Mouse (Mus musculus): ENCODE measurements around the gene AC124502.3. TPM values are rescaled to one million over a fixed set of nuclear protein-coding genes. Genes with fewer than 3 reads are reported as not detected.

The AC124502.3 gene
- polyA plus RNA-seq, 1 experiment: 0.64 TPM

GRCm38 (mm10) chr19:5098363-5099143, 59.9 kb downstream of the AC124502.3 start, which contains the start of gene Cnih2:
Gene Cnih2 (minus strand): TSS chr19:5098521.
- WGBS: 6% methylated on average over 48 of the region's 48 CpGs
- no peak for DNase-seq (ENCODE audit: low read depth, low spot score)

Other genes starting within 250 kb of the AC124502.3 start
- 39.5 and 48.7 TPM in 2 replicates for gene Rbm4, start 245.0 kb upstream of the AC124502.3 start, polyA plus RNA-seq (2012; rRNA removed)
- gene Gm21992, start 227.3 kb upstream of the AC124502.3 start, polyA plus RNA-seq (2012; rRNA removed): 18.5 and 22.6 TPM in 2 replicates
- gene Rbm14, start 227.3 kb upstream of the AC124502.3 start, polyA plus RNA-seq (2012; rRNA removed): 39.5 and 48.9 TPM in 2 replicates
- 42.6 and 46.5 TPM in 2 replicates for gene Ccs, start 199.6 kb upstream of the AC124502.3 start, polyA plus RNA-seq (2012; rRNA removed)
- 0.09 and 0.19 TPM in 2 replicates for gene Ccdc87, start 199.5 kb upstream of the AC124502.3 start, polyA plus RNA-seq (2012; rRNA removed)
- 12.1 and 13.7 TPM in 2 replicates for gene Ctsf, start 183.8 kb upstream of the AC124502.3 start, polyA plus RNA-seq (2012; rRNA removed)
- gene Actn3, start 161.0 kb upstream of the AC124502.3 start, polyA plus RNA-seq (2012; rRNA removed): 0.40 and 0.66 TPM in 2 replicates
- gene Zdhhc24, start 160.2 kb upstream of the AC124502.3 start, polyA plus RNA-seq (2012; rRNA removed): 14.8 and 20.9 TPM in 2 replicates
- 1.3 and 1.5 TPM in 2 replicates for gene Bbs1, start 132.3 kb upstream of the AC124502.3 start, polyA plus RNA-seq (2012; rRNA removed)
- gene Dpp3, start 110.6 kb upstream of the AC124502.3 start, polyA plus RNA-seq (2012; rRNA removed): 126 and 154 TPM in 2 replicates
- gene Peli3, start 95.8 kb upstream of the AC124502.3 start, polyA plus RNA-seq (2012; rRNA removed): 1.1 and 1.5 TPM in 2 replicates
- 32.3 and 36.2 TPM in 2 replicates for gene Mrpl11, start 76.7 kb upstream of the AC124502.3 start, polyA plus RNA-seq (2012; rRNA removed)
- gene Npas4, start 48.6 kb upstream of the AC124502.3 start, polyA plus RNA-seq (2012; rRNA removed): 1.4 and 1.6 TPM in 2 replicates
- gene Slc29a2, start 15.0 kb upstream of the AC124502.3 start, polyA plus RNA-seq (2012; rRNA removed): 3.6 and 6.8 TPM in 2 replicates
- gene B4gat1, start 65 bp upstream of the AC124502.3 start, polyA plus RNA-seq (2012; rRNA removed): 13.6 and 14.7 TPM in 2 replicates
- gene Brms1, start 2.5 kb downstream of the AC124502.3 start, polyA plus RNA-seq (2012; rRNA removed): 44.3 and 46.3 TPM in 2 replicates
- gene Rin1, start 11.6 kb downstream of the AC124502.3 start, polyA plus RNA-seq (2012; rRNA removed): 3.2 and 7.0 TPM in 2 replicates
- gene Cd248, start 29.2 kb downstream of the AC124502.3 start, polyA plus RNA-seq (2012; rRNA removed): 4.1 and 5.4 TPM in 2 replicates
- gene Tmem151a, start 46.6 kb downstream of the AC124502.3 start, polyA plus RNA-seq (2012; rRNA removed): 1.8 and 2.0 TPM in 2 replicates
- gene Yif1a, start 49.6 kb downstream of the AC124502.3 start, polyA plus RNA-seq (2012; rRNA removed): 224 and 270 TPM in 2 replicates
- 1.3 and 1.5 TPM in 2 replicates for gene Cnih2, start 59.6 kb downstream of the AC124502.3 start, polyA plus RNA-seq (2012; rRNA removed)
- gene Rab1b, start 68.2 kb downstream of the AC124502.3 start, polyA plus RNA-seq (2012; rRNA removed): 181 and 205 TPM in 2 replicates
- gene Klc2, start 79.7 kb downstream of the AC124502.3 start, polyA plus RNA-seq (2012; rRNA removed): 13.6 and 17.0 TPM in 2 replicates
- gene Pacs1, start 234.2 kb downstream of the AC124502.3 start, polyA plus RNA-seq (2012; rRNA removed): 6.7 and 7.3 TPM in 2 replicates